17 mouse cellular contexts compared by ENCODE assay signal in the genomic region with DNA sequence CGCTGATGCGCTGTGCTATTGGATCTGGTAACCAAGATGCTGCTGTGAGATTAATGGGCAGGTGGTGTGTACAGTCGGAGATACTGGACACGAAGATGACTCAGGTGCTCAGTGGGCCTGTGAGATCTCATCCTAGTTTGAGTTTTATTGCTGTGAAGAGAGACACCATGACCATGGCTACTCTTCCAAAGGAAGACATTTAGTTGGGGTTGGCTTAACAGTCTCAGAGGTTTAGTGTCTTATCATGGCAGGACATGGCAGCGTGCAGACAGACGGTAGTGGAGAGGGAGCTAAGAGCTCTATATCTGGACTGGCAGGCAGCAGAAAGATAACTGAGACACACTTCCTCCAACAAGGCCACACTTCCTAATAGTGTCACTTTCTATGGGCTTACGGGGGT. TPM values are rescaled to one million over a fixed set of nuclear protein-coding genes. Genes with fewer than 3 reads are reported as not detected.
A peak's percentile ranks its signal among the peaks of the same experiment; 100 is the strongest.
DNase-seq lines count a peak whose midpoint lies in the region; ATAC-seq lines count a peak whose summit lies in the region.
"Had no signal": no experiment of that assay in that cellular context is flagged by ENCODE, and none has a peak within 500 bp of the region (broad histone marks: within the 10 kb centered on the region; RNA-seq: fewer than 3 reads in every experiment).

No protein-coding gene starts in this region.

- H3K9ac ChIP-seq in midbrain, embryonic 11.5 days (ENCODE audit: low read length) = no peak overlapping the region
- H3K9ac ChIP-seq in midbrain, embryonic 15.5 days = no peak overlapping the region
- no peak overlapping the region for H3K9ac ChIP-seq in forebrain, embryonic 16.5 days (replicated peaks; ENCODE audit: low read depth, low read length)
- H3K9ac ChIP-seq: hindbrain, embryonic 15.5 days; lung, embryonic 15.5 days; neural tube, embryonic 15.5 days had no signal

- no peak overlapping the region for H3K4me2 ChIP-seq in midbrain, embryonic 11.5 days
- H3K4me2 ChIP-seq in midbrain, embryonic 15.5 days = no peak overlapping the region
- H3K4me2 ChIP-seq in forebrain, embryonic 16.5 days (ENCODE audit: low read length) = no peak overlapping the region
- H3K4me2 ChIP-seq: hindbrain, embryonic 15.5 days; lung, embryonic 15.5 days; neural tube, embryonic 15.5 days had no signal

- 95% methylated on average over 7 of the region's 7 CpGs for WGBS in midbrain, embryonic 11.5 days
- 96% methylated on average over 7 of the region's 7 CpGs for WGBS in midbrain, embryonic 15.5 days
- 96% methylated on average over 7 of the region's 7 CpGs for WGBS in forebrain, embryonic 16.5 days

- peak; percentile 54 for DNase-seq in midbrain, embryonic 11.5 days (ENCODE audit: low spot score, missing footprints)
- peak; percentile 80 for DNase-seq in liver
- DNase-seq in neural tube, embryonic 10.5 days (ENCODE audit: extremely low spot score, low spot score) = no peak
- no peak for DNase-seq in kidney, postnatal 25 days
- DNase-seq: adrenal gland, postnatal 10 days; cerebellum, postnatal 25 days; heart, adult 18-20 months; heart, postnatal 10 days; kidney, adult 8-10 months had no signal

- H3K4me3 ChIP-seq in midbrain, embryonic 11.5 days (ENCODE audit: low read depth, low read length) = no peak overlapping the region
- H3K4me3 ChIP-seq in midbrain, embryonic 15.5 days = no peak overlapping the region
- H3K4me3 ChIP-seq in brown adipose tissue, adult 24 weeks (ENCODE audit: insufficient read depth, low read depth, low read length) = no peak overlapping the region
- H3K4me3 ChIP-seq in megakaryocyte, embryonic 14.5 days (replicated peaks) = peak overlapping the region; percentile 59
- H3K4me3 ChIP-seq in forebrain, embryonic 16.5 days (replicated peaks; ENCODE audit: low read length) = no peak overlapping the region
- H3K4me3 ChIP-seq: embryonic facial prominence, embryonic 10.5 days; hindbrain, embryonic 15.5 days; lung, embryonic 15.5 days; neural tube, embryonic 15.5 days had no signal

- H3K27ac ChIP-seq in midbrain, embryonic 11.5 days (ENCODE audit: low read depth, low read length) = no peak overlapping the region
- no peak overlapping the region for H3K27ac ChIP-seq in midbrain, embryonic 15.5 days
- H3K27ac ChIP-seq in brown adipose tissue, adult 24 weeks (replicated peaks; ENCODE audit: low read depth, low read length) = peak overlapping the region; percentile 75
- H3K27ac ChIP-seq in forebrain, embryonic 16.5 days (ENCODE audit: low read length) = no peak overlapping the region
- H3K27ac ChIP-seq: embryonic facial prominence, embryonic 10.5 days; hindbrain, embryonic 15.5 days; lung, embryonic 15.5 days; neural tube, embryonic 15.5 days had no signal

- no peaks in the 10 kb centered on the region for H3K4me1 ChIP-seq in midbrain, embryonic 11.5 days (ENCODE audit: control insufficient read depth, insufficient read depth, low read length)
- H3K4me1 ChIP-seq in midbrain, embryonic 15.5 days = no peaks in the 10 kb centered on the region
- peaks cover 13% of the 10 kb centered on the region for H3K4me1 ChIP-seq in brown adipose tissue, adult 24 weeks (ENCODE audit: control insufficient read depth, insufficient read depth, insufficient read length, low read length)
- H3K4me1 ChIP-seq in megakaryocyte, embryonic 14.5 days = peaks cover 75% of the 10 kb centered on the region
- no peaks in the 10 kb centered on the region for H3K4me1 ChIP-seq in forebrain, embryonic 16.5 days (replicated peaks; ENCODE audit: control insufficient read depth, insufficient read depth, low read length)
- H3K4me1 ChIP-seq: embryonic facial prominence, embryonic 10.5 days; hindbrain, embryonic 15.5 days; lung, embryonic 15.5 days; neural tube, embryonic 15.5 days had no signal

- H3K9me3 ChIP-seq in midbrain, embryonic 11.5 days (ENCODE audit: control insufficient read depth, low read length) = no peaks in the 10 kb centered on the region
- H3K9me3 ChIP-seq in midbrain, embryonic 15.5 days = no peaks in the 10 kb centered on the region
- no peaks in the 10 kb centered on the region for H3K9me3 ChIP-seq in megakaryocyte, embryonic 14.5 days
- no peaks in the 10 kb centered on the region for H3K9me3 ChIP-seq in forebrain, embryonic 16.5 days (ENCODE audit: control insufficient read depth, low read length)
- H3K9me3 ChIP-seq: hindbrain, embryonic 15.5 days; lung, embryonic 15.5 days; neural tube, embryonic 15.5 days had no signal

- peaks cover 2% of the 10 kb centered on the region; the same call in 1 of the 2 replicates for H3K36me3 ChIP-seq in midbrain, embryonic 11.5 days (ENCODE audit: control insufficient read depth, insufficient read depth, low read length)
- peaks cover 37% of the 10 kb centered on the region for H3K36me3 ChIP-seq in midbrain, embryonic 15.5 days (replicated peaks)
- H3K36me3 ChIP-seq in megakaryocyte, embryonic 14.5 days (replicated peaks; ENCODE audit: low read length) = peaks cover 80% of the 10 kb centered on the region
- peaks cover 10% of the 10 kb centered on the region for H3K36me3 ChIP-seq in forebrain, embryonic 16.5 days (ENCODE audit: control insufficient read depth, insufficient read depth)

- no peak for ATAC-seq in midbrain, embryonic 11.5 days (ENCODE audit: low FRiP score)
- ATAC-seq in midbrain, embryonic 15.5 days (replicated peaks) = no peak
- ATAC-seq in forebrain, embryonic 16.5 days = no peak

- H3K27me3 ChIP-seq in midbrain, embryonic 11.5 days (ENCODE audit: control insufficient read depth, insufficient read depth, low read length) = no peaks in the 10 kb centered on the region
- H3K27me3 ChIP-seq in midbrain, embryonic 15.5 days (replicated peaks) = no peaks in the 10 kb centered on the region
- no peaks in the 10 kb centered on the region for H3K27me3 ChIP-seq in megakaryocyte, embryonic 14.5 days (replicated peaks)
- H3K27me3 ChIP-seq in forebrain, embryonic 16.5 days (replicated peaks; ENCODE audit: control insufficient read depth, insufficient read depth, low read length) = no peaks in the 10 kb centered on the region
- H3K27me3 ChIP-seq: hindbrain, embryonic 15.5 days; lung, embryonic 15.5 days; neural tube, embryonic 15.5 days had no signal

RNA-seq across cellular contexts. Expression of a gene that starts 33.9 kb away (rescaled TPM):
- polyA plus RNA-seq in midbrain, embryonic 11.5 days (2014; fragmentation: Nextera tagmentation; extraction: Ambion mirVana) = 114 and 126 TPM in 2 replicates
- polyA plus RNA-seq in midbrain, embryonic 15.5 days (2015; fragmentation: Nextera tagmentation; extraction: Ambion mirVana) = 41.6 and 42.5 TPM in 2 replicates
- polyA plus RNA-seq in brown adipose tissue, adult 24 weeks (2012; ENCODE audit: insufficient read depth, insufficient read length, missing spikeins) = 35.1 and 41.6 TPM in 2 replicates
- 1.4 and 1.9 TPM in 2 replicates for polyA plus RNA-seq in megakaryocyte, embryonic 14.5 days (2012; ENCODE audit: insufficient read depth, low replicate concordance)
- 86.4 and 104 TPM in 2 replicates for polyA plus RNA-seq in forebrain, embryonic 16.5 days (2015; fragmentation: Nextera tagmentation; extraction: Ambion mirVana)

RNA-seq across cellular contexts. Expression of a gene that starts 35.9 kb away (rescaled TPM):
- polyA plus RNA-seq in midbrain, embryonic 11.5 days (2014; fragmentation: Nextera tagmentation; extraction: Ambion mirVana) = 37.2 and 37.7 TPM in 2 replicates
- 52.3 TPM in 2 replicates for polyA plus RNA-seq in midbrain, embryonic 15.5 days (2015; fragmentation: Nextera tagmentation; extraction: Ambion mirVana)
- polyA plus RNA-seq in brown adipose tissue, adult 24 weeks (2012; ENCODE audit: insufficient read depth, insufficient read length, missing spikeins) = 213 and 331 TPM in 2 replicates
- 1.3 and 8.7 TPM in 2 replicates for polyA plus RNA-seq in megakaryocyte, embryonic 14.5 days (2012; ENCODE audit: insufficient read depth, low replicate concordance)
- 52.5 and 56.1 TPM in 2 replicates for polyA plus RNA-seq in forebrain, embryonic 16.5 days (2015; fragmentation: Nextera tagmentation; extraction: Ambion mirVana)

RNA-seq across cellular contexts. Expression of a gene that starts 36.4 kb away (rescaled TPM):
- 34.1 and 34.4 TPM in 2 replicates for polyA plus RNA-seq in midbrain, embryonic 11.5 days (2014; fragmentation: Nextera tagmentation; extraction: Ambion mirVana)
- polyA plus RNA-seq in midbrain, embryonic 15.5 days (2015; fragmentation: Nextera tagmentation; extraction: Ambion mirVana) = 60.3 and 63.1 TPM in 2 replicates
- polyA plus RNA-seq in brown adipose tissue, adult 24 weeks (2012; ENCODE audit: insufficient read depth, insufficient read length, missing spikeins) = 38.3 and 49.0 TPM in 2 replicates
- 2.0 and 9.5 TPM in 2 replicates for polyA plus RNA-seq in megakaryocyte, embryonic 14.5 days (2012; ENCODE audit: insufficient read depth, low replicate concordance)
- polyA plus RNA-seq in forebrain, embryonic 16.5 days (2015; fragmentation: Nextera tagmentation; extraction: Ambion mirVana) = 51.0 and 54.1 TPM in 2 replicates

RNA-seq across cellular contexts. Expression of a gene that starts 43.2 kb away (rescaled TPM):
- 11.4 and 12.0 TPM in 2 replicates for polyA plus RNA-seq in midbrain, embryonic 11.5 days (2014; fragmentation: Nextera tagmentation; extraction: Ambion mirVana)
- 12.0 and 12.3 TPM in 2 replicates for polyA plus RNA-seq in midbrain, embryonic 15.5 days (2015; fragmentation: Nextera tagmentation; extraction: Ambion mirVana)
- polyA plus RNA-seq in brown adipose tissue, adult 24 weeks (2012; ENCODE audit: insufficient read depth, insufficient read length, missing spikeins) = 5.1 and 9.2 TPM in 2 replicates
- polyA plus RNA-seq in megakaryocyte, embryonic 14.5 days (2012; ENCODE audit: insufficient read depth, low replicate concordance) = 0.38 TPM in 1 of 2 replicates, not detected in the other
- 12.0 and 13.3 TPM in 2 replicates for polyA plus RNA-seq in forebrain, embryonic 16.5 days (2015; fragmentation: Nextera tagmentation; extraction: Ambion mirVana)

RNA-seq across cellular contexts. Expression of a gene that starts 59.0 kb away (rescaled TPM):
- polyA plus RNA-seq in midbrain, embryonic 11.5 days (2014; fragmentation: Nextera tagmentation; extraction: Ambion mirVana) = 0.48 and 0.81 TPM in 2 replicates
- polyA plus RNA-seq in midbrain, embryonic 15.5 days (2015; fragmentation: Nextera tagmentation; extraction: Ambion mirVana) = 0.87 and 1.1 TPM in 2 replicates
- 1.8 and 5.9 TPM in 2 replicates for polyA plus RNA-seq in brown adipose tissue, adult 24 weeks (2012; ENCODE audit: insufficient read depth, insufficient read length, missing spikeins)
- not detected in 2 replicates for polyA plus RNA-seq in megakaryocyte, embryonic 14.5 days (2012; ENCODE audit: insufficient read depth, low replicate concordance)
- polyA plus RNA-seq in forebrain, embryonic 16.5 days (2015; fragmentation: Nextera tagmentation; extraction: Ambion mirVana) = 0.81 and 0.96 TPM in 2 replicates

Comparison
In these comparisons a context has a peak if more than half of its experiments do, and no peak if none do; other contexts are left out.
1. DNase-seq: peak in midbrain, embryonic 11.5 days (single experiment) and liver (single experiment); none in neural tube, embryonic 10.5 days (single experiment) and kidney, postnatal 25 days (0 of 2).
2. RNA of a gene that starts 33.9 kb away (polyA plus RNA-seq): 114 to 126 TPM in midbrain, embryonic 11.5 days, 86.4 to 104 TPM in forebrain, embryonic 16.5 days, 41.6 to 42.5 TPM in midbrain, embryonic 15.5 days and 35.1 to 41.6 TPM in brown adipose tissue, adult 24 weeks; 1.4 to 1.9 TPM in megakaryocyte, embryonic 14.5 days; every median in the first group is over 10 times any median in the second.